Mouse (Mus musculus) midbrain, embryonic 15.5 days (tissue): ENCODE results near the gene Ccdc28a. TPM values are rescaled to one million over a fixed set of nuclear protein-coding genes. Genes with fewer than 3 reads are reported as not detected.

ENCODE experiments used
- ATAC-seq: fragments of 200-750 bp; cut with Nextera tagmentation; replicated peaks from 2 replicates; pipeline ENCODE4 v1.8.0; 2017; ENCODE audit warnings: moderate TSS enrichment
- H3K27ac ChIP-seq: fragments of 300-500 bp; sonication (generic); 2 replicates; pipeline ENCODE4 v1.5.1; 2015; ENCODE audit warnings: mild to moderate bottlenecking, inconsistent platforms
- H3K27me3 ChIP-seq: fragments of 300-500 bp; sonication (generic); replicated peaks from 2 replicates; pipeline ENCODE4 v1.6.1; 2015; ENCODE audit warnings: inconsistent platforms
- H3K36me3 ChIP-seq: fragments of 300-500 bp; sonication (generic); replicated peaks from 2 replicates; pipeline ENCODE4 v1.6.1; 2015; ENCODE audit warnings: inconsistent platforms
- H3K4me1 ChIP-seq: fragments of 300-500 bp; sonication (generic); 2 replicates; pipeline ENCODE4 v1.6.1; 2015; ENCODE audit warnings: inconsistent platforms
- H3K4me2 ChIP-seq: fragments of 300-500 bp; sonication (generic); 2 replicates; pipeline ENCODE4 v1.6.1; 2015; ENCODE audit warnings: inconsistent platforms, mild to moderate bottlenecking, moderate library complexity
- H3K4me3 ChIP-seq: fragments of 300-500 bp; sonication (generic); 2 replicates; pipeline ENCODE4 v1.5.1; 2015; ENCODE audit warnings: mild to moderate bottlenecking, inconsistent platforms
- H3K9ac ChIP-seq: fragments of 300-500 bp; sonication (generic); 2 replicates; pipeline ENCODE4 v1.6.1; 2015; ENCODE audit warnings: mild to moderate bottlenecking, inconsistent platforms
- H3K9me3 ChIP-seq: fragments of 300-500 bp; sonication (generic); 2 replicates; pipeline ENCODE4 v1.6.1; 2016; ENCODE audit warnings: inconsistent platforms
- WGBS: fragments of 180-500 bp; shearing (Covaris S2); methylation state at CpG from one replicate; pipeline ENCODE4 v1.1.7; 2015; ENCODE audit warnings: mixed read lengths; 5-methylcytosine and 5-hydroxymethylcytosine counted together
- polyA plus RNA-seq: library from polyadenylated mRNA; unstranded; fragments of >200 nt; fragmentation: Nextera tagmentation; extraction: Ambion mirVana; gene quantifications from 2 replicates; pipeline ENCODE4 v1.2.1, GENCODE M21; 2015

Ccdc28a gene
- polyA plus RNA-seq, 1 experiment from 2014 or later, result 6.8 TPM

- no peak overlapping the region for H3K4me3 ChIP-seq
- no peaks in the 10 kb centered on the region for H3K36me3 ChIP-seq
- no peaks in the 10 kb centered on the region for H3K9me3 ChIP-seq
- no peak overlapping the region for H3K4me2 ChIP-seq
- no peak overlapping the region for H3K9ac ChIP-seq
- H3K4me1 ChIP-seq, result no peaks in the 10 kb centered on the region
- H3K27me3 ChIP-seq, result no peaks in the 10 kb centered on the region
- H3K27ac ChIP-seq, result no peak overlapping the region
- 86% methylated on average over 4 of the region's 4 CpGs for WGBS
- no peak for ATAC-seq
Measured at GRCm38 (mm10) chr10:18213373-18213772, 21.4 kb downstream of the Ccdc28a start.

GRCm38 (mm10) chr10:18210726-18211125 lies 24.1 kb downstream of the Ccdc28a start, which contains the start of gene Ect2l:
Gene Ect2l (minus strand): TSS chr10:18210890.
- H3K4me2 ChIP-seq, result peak within 1 kb of the TSS; percentile 9; the same call in 1 of the 2 replicates
- H3K4me1 ChIP-seq, result no peaks in the 10 kb centered on the region
- 13% methylated on average over 11 of the region's 11 CpGs for WGBS
- peak; percentile 63; the same call in 1 of the 2 replicates for ATAC-seq
- H3K9me3 ChIP-seq, result no peaks in the 10 kb centered on the region
- H3K9ac ChIP-seq, result no peak within 1 kb of the TSS
- H3K27ac ChIP-seq, result no peak within 1 kb of the TSS
- H3K27me3 ChIP-seq, result no peaks in the 10 kb centered on the region
- H3K36me3 ChIP-seq, result no peaks in the 10 kb centered on the region
- no peak within 1 kb of the TSS for H3K4me3 ChIP-seq

DNA sequence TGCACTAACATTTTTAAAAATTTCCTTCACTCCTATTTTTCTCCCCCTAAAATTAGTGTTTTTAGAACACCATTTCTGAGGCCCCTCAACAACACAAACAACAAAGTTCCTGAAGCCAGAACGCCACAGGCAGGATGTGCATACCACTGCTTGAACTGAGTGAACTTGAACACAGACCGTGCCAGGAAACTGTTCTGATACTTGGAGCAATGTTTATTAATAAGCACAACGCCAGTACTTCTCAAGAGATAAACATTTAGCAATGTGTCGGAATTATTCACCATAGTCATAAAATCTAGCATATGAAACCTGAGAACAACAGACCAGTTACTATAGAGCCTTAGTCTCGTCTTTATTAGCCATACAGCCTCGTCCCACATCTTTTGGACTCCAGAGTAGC lies 24.7 kb downstream of the Ccdc28a start:
- Histone ChIP-seq H3K4me1 (no peaks in the 10 kb centered on the region), H3K27ac (no peak overlapping the region), H3K27me3 (no peaks in the 10 kb centered on the region), H3K36me3 (no peaks in the 10 kb centered on the region), H3K4me2 (no peak overlapping the region), H3K4me3 (no peak overlapping the region), H3K9me3 (no peaks in the 10 kb centered on the region), H3K9ac (no peak overlapping the region)
- WGBS, result 79% methylated on average over 6 of the region's 6 CpGs
- ATAC-seq, result no peak

- no peak for ATAC-seq
- Histone ChIP-seq H3K9me3 (no peaks in the 10 kb centered on the region), H3K4me2 (no peak overlapping the region), H3K36me3 (no peaks in the 10 kb centered on the region), H3K4me1 (no peaks in the 10 kb centered on the region), H3K27ac (no peak overlapping the region), H3K4me3 (no peak overlapping the region), H3K27me3 (no peaks in the 10 kb centered on the region), H3K9ac (no peak overlapping the region)
- 8% methylated on average over 7 of the region's 7 CpGs for WGBS
Measured at GRCm38 (mm10) chr10:18204067-18204466, 30.7 kb downstream of the Ccdc28a start.

GRCm38 (mm10) chr10:18202401-18202800 lies 32.4 kb downstream of the Ccdc28a start:
- no peak for ATAC-seq
- no peak overlapping the region for H3K27ac ChIP-seq
- no peaks in the 10 kb centered on the region for H3K27me3 ChIP-seq
- no peak overlapping the region for H3K4me2 ChIP-seq
- 87% methylated on average over 3 of the region's 3 CpGs for WGBS
- no peak overlapping the region for H3K9ac ChIP-seq
- H3K4me1 ChIP-seq, result no peaks in the 10 kb centered on the region
- H3K4me3 ChIP-seq, result no peak overlapping the region
- H3K9me3 ChIP-seq, result no peaks in the 10 kb centered on the region
- H3K36me3 ChIP-seq, result no peaks in the 10 kb centered on the region

GRCm38 (mm10) chr10:18200656-18201055 lies 34.1 kb downstream of the Ccdc28a start:
- no peaks in the 10 kb centered on the region for H3K4me1 ChIP-seq
- H3K27me3 ChIP-seq, result no peaks in the 10 kb centered on the region
- no peaks in the 10 kb centered on the region for H3K9me3 ChIP-seq
- H3K4me2 ChIP-seq, result no peak overlapping the region
- no peak for ATAC-seq
- H3K36me3 ChIP-seq, result no peaks in the 10 kb centered on the region
- H3K27ac ChIP-seq, result no peak overlapping the region
- no peak overlapping the region for H3K9ac ChIP-seq
- H3K4me3 ChIP-seq, result no peak overlapping the region
- WGBS, result 51% methylated on average over 9 of the region's 9 CpGs

DNA sequence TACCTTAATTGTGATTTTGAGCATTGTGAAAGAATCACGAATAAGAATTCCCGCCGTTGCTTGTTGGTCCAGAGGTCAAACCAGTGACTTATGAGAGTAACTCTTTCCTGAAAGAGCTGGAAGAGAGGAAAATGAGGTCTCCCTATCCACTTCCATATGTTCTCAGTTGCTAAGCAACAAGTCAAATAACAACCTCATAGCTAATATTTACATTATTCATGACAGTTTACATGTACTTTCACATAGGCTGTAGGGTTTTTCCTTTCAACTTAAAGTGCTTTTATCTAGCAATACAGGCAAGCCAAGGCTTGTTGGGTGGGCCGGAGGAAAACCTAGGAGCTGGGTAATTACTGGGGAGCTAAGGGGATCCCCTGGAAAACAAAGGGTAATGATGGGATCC lies 34.9 kb downstream of the Ccdc28a start:
- Histone ChIP-seq H3K4me3 (no peak overlapping the region), H3K36me3 (no peaks in the 10 kb centered on the region), H3K4me1 (no peaks in the 10 kb centered on the region), H3K27ac (no peak overlapping the region), H3K27me3 (no peaks in the 10 kb centered on the region), H3K4me2 (no peak overlapping the region), H3K9ac (no peak overlapping the region), H3K9me3 (no peaks in the 10 kb centered on the region)
- peak; percentile 53 for ATAC-seq
- WGBS, result 74% methylated on average over 4 of the region's 4 CpGs

- Histone ChIP-seq H3K4me2 (no peak overlapping the region), H3K9me3 (no peaks in the 10 kb centered on the region), H3K4me3 (no peak overlapping the region), H3K9ac (no peak overlapping the region), H3K27me3 (no peaks in the 10 kb centered on the region), H3K36me3 (no peaks in the 10 kb centered on the region), H3K27ac (no peak overlapping the region), H3K4me1 (no peaks in the 10 kb centered on the region)
- WGBS, result 89% methylated on average over 5 of the region's 5 CpGs
- ATAC-seq, result no peak
Measured at GRCm38 (mm10) chr10:18198286-18199015, 36.3 kb downstream of the Ccdc28a start.

GRCm38 (mm10) chr10:18197206-18197979 lies 37.4 kb downstream of the Ccdc28a start:
- Histone ChIP-seq H3K4me1 (no peaks in the 10 kb centered on the region), H3K9ac (no peak overlapping the region), H3K4me3 (no peak overlapping the region), H3K9me3 (no peaks in the 10 kb centered on the region), H3K36me3 (no peaks in the 10 kb centered on the region), H3K4me2 (peak overlapping the region; percentile 42), H3K27ac (no peak overlapping the region), H3K27me3 (no peaks in the 10 kb centered on the region)
- WGBS, result 59% methylated on average over 14 of the region's 14 CpGs
- ATAC-seq, result peak; percentile 71

DNA sequence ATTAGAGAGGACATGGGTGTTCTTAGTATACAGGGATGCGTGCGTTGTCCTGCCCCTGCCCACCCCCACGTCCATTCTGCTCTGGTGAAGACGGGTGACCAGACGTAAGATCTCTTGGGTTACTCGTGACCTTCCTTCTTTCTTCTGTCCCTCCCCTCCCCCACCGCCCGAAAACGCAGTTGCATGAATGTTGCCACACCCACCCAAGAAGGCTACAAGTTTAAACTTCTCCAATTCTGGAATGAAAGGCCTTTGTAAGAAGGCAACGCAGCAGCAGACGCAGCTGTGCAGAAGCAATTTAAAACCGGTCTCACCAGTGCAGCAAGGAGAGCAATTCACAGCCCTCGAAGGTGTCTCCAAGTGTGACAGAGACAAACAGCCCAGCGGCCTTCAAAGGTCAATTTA lies 40.1 kb downstream of the Ccdc28a start:
- Histone ChIP-seq H3K27ac (no peak overlapping the region), H3K9me3 (no peaks in the 10 kb centered on the region), H3K4me2 (no peak overlapping the region), H3K36me3 (no peaks in the 10 kb centered on the region), H3K4me3 (no peak overlapping the region), H3K4me1 (no peaks in the 10 kb centered on the region), H3K27me3 (no peaks in the 10 kb centered on the region), H3K9ac (no peak overlapping the region)
- WGBS, result 77% methylated on average over 14 of the region's 14 CpGs
- no peak for ATAC-seq

DNA sequence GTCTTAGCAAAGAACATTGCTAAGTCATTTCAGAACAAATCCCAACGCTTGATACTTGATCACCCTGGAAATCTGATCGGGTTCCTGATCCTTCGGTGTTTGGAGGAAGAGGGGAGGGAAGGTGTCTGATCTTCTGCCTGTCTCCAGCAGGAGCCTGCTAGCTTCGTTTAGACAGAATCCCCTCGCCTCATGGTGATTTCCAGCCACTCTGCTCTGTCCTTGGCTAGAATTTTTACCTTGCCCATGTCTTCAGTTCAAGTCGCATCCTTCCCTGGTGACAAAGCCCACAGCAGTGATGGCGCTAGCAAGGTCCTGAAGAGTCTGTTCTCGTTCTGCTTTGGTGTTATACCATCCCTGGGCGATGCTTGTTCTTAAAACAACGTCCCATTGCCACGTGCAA lies 40.6 kb downstream of the Ccdc28a start:
- Histone ChIP-seq H3K27me3 (no peaks in the 10 kb centered on the region), H3K4me2 (no peak overlapping the region)
- no peak for ATAC-seq

GRCm38 (mm10) chr10:18193221-18193620 lies 41.6 kb downstream of the Ccdc28a start:
- H3K4me1 ChIP-seq, result no peaks in the 10 kb centered on the region
- WGBS, result 82% methylated on average over 11 of the region's 11 CpGs
- no peaks in the 10 kb centered on the region for H3K36me3 ChIP-seq
- no peak overlapping the region for H3K4me2 ChIP-seq
- H3K4me3 ChIP-seq, result no peak overlapping the region
- no peaks in the 10 kb centered on the region for H3K27me3 ChIP-seq
- H3K9ac ChIP-seq, result no peak overlapping the region
- H3K9me3 ChIP-seq, result no peaks in the 10 kb centered on the region
- ATAC-seq, result no peak
- H3K27ac ChIP-seq, result no peak overlapping the region

More for the DNA sequence above, 40.6 kb downstream of the Ccdc28a start:
- Histone ChIP-seq H3K4me3 (no peak overlapping the region), H3K36me3 (no peaks in the 10 kb centered on the region), H3K4me1 (no peaks in the 10 kb centered on the region), H3K27ac (no peak overlapping the region), H3K9me3 (no peaks in the 10 kb centered on the region), H3K9ac (no peak overlapping the region)
- 88% methylated on average over 11 of the region's 11 CpGs for WGBS
